9 mouse cellular contexts compared by ENCODE assay signal in the genomic region with DNA sequence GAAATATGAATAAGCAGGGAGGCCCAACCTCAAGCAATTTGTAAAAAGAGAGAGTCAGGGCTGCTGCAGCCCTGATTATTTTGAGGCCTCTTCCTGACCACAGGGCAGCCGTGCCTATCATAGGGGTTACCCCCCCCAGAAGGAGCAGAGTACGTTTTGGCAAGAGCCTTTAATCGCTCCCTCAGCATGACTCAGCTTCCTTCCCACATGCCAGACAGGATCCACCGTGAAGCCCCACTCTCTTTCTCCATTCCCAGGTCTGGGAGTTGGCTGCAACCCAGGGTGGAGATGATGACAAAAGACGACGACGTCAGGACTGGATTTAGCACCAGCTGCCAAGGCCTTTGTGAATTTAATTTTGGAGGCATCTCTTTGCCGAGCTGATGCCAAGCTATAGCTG.
DNase-seq lines count a peak whose midpoint lies in the region; ATAC-seq lines count a peak whose summit lies in the region.
"Had no signal": no experiment of that assay in that cellular context is flagged by ENCODE, and none has a peak within 500 bp of the region (broad histone marks: within the 10 kb centered on the region; RNA-seq: fewer than 3 reads in every experiment).

No protein-coding gene starts in this region.

- no peak overlapping the region for H3K9ac ChIP-seq in embryonic facial prominence, embryonic 13.5 days
- H3K9ac ChIP-seq in midbrain, embryonic 12.5 days (replicated peaks): no peak overlapping the region
- H3K9ac ChIP-seq in midbrain, embryonic 16.5 days (ENCODE audit: low read depth, low read length): no peak overlapping the region
- no peak overlapping the region for H3K9ac ChIP-seq in intestine, embryonic 15.5 days

- 27% methylated on average over 8 of the region's 8 CpGs for WGBS in embryonic facial prominence, embryonic 13.5 days
- 55% methylated on average over 8 of the region's 8 CpGs for WGBS in embryonic facial prominence, embryonic 10.5 days
- WGBS in midbrain, embryonic 12.5 days: 31% methylated on average over 8 of the region's 8 CpGs
- WGBS in midbrain, embryonic 16.5 days: 17% methylated on average over 8 of the region's 8 CpGs
- 38% methylated on average over 8 of the region's 8 CpGs for WGBS in intestine, embryonic 15.5 days

- no peaks in the 10 kb centered on the region for H3K27me3 ChIP-seq in embryonic facial prominence, embryonic 13.5 days
- H3K27me3 ChIP-seq in embryonic facial prominence, embryonic 10.5 days (replicated peaks; ENCODE audit: low read depth, poor library complexity, severe bottlenecking): no peaks in the 10 kb centered on the region
- no peaks in the 10 kb centered on the region for H3K27me3 ChIP-seq in midbrain, embryonic 12.5 days
- no peaks in the 10 kb centered on the region for H3K27me3 ChIP-seq in midbrain, embryonic 16.5 days (ENCODE audit: control insufficient read depth, insufficient read depth, low read depth, low read length)
- H3K27me3 ChIP-seq in intestine, embryonic 15.5 days (replicated peaks): no peaks in the 10 kb centered on the region

- ATAC-seq in embryonic facial prominence, embryonic 13.5 days (ENCODE audit: insufficient number of reproducible peaks, insufficient read depth, low FRiP score, low TSS enrichment, low read depth): 0 out of 2 replicates have a peak, but pooled peaks have one; percentile 35
- 0 out of 2 replicates have a peak, but pooled peaks have one; percentile 10 for ATAC-seq in midbrain, embryonic 12.5 days (ENCODE audit: low FRiP score, low read depth)
- no peak for ATAC-seq in midbrain, embryonic 16.5 days
- ATAC-seq in intestine, embryonic 15.5 days: no peak

- intact Hi-C loops in left cerebral cortex, postnatal 14 days (cut with DNase I): loop anchor here (10.0 kb wide), 1 partner anchor 434 kb away; no protein-coding TSS in a partner anchor

- no peak overlapping the region for H3K4me3 ChIP-seq in embryonic facial prominence, embryonic 13.5 days
- H3K4me3 ChIP-seq in embryonic facial prominence, embryonic 10.5 days: no peak overlapping the region
- no peak overlapping the region for H3K4me3 ChIP-seq in midbrain, embryonic 12.5 days
- no peak overlapping the region for H3K4me3 ChIP-seq in midbrain, embryonic 16.5 days (ENCODE audit: low read depth, low read length)
- H3K4me3 ChIP-seq in intestine, embryonic 15.5 days (replicated peaks): no peak overlapping the region
- H3K4me3 ChIP-seq: erythroblast, embryonic 14.5 days had no signal

- peaks cover 9% of the 10 kb centered on the region; the same call in 1 of the 2 replicates for H3K4me1 ChIP-seq in embryonic facial prominence, embryonic 13.5 days
- peaks cover 20% of the 10 kb centered on the region for H3K4me1 ChIP-seq in embryonic facial prominence, embryonic 10.5 days
- H3K4me1 ChIP-seq in midbrain, embryonic 12.5 days: peaks cover 22% of the 10 kb centered on the region
- H3K4me1 ChIP-seq in midbrain, embryonic 16.5 days (ENCODE audit: control insufficient read depth, insufficient read depth, low read length): peaks cover 13% of the 10 kb centered on the region
- 0 out of 2 replicates have a peak, but pooled peaks cover 2% of the 10 kb centered on the region for H3K4me1 ChIP-seq in intestine, embryonic 15.5 days (replicated peaks)

- no peak for DNase-seq in embryonic facial prominence, embryonic 10.5 days (ENCODE audit: low spot score)
- peak; percentile 29 to 44 for DNase-seq in heart, adult 9 months (ENCODE audit: low spot score in 2 of 2)
- DNase-seq in left cerebral cortex, postnatal 14 days (ENCODE audit: low spot score in 2 of 2): peak; percentile 68 to 76
- DNase-seq in spleen, postnatal 4 days (ENCODE audit: low spot score in 2 of 2): no peak

- no peak overlapping the region for H3K27ac ChIP-seq in embryonic facial prominence, embryonic 13.5 days
- no peak overlapping the region for H3K27ac ChIP-seq in embryonic facial prominence, embryonic 10.5 days (replicated peaks)
- H3K27ac ChIP-seq in midbrain, embryonic 12.5 days (replicated peaks): peak overlapping the region; percentile 46; the same call in 1 of the 2 replicates
- no peak overlapping the region for H3K27ac ChIP-seq in midbrain, embryonic 16.5 days (ENCODE audit: low read length)
- H3K27ac ChIP-seq in intestine, embryonic 15.5 days: no peak overlapping the region

- no peaks in the 10 kb centered on the region for H3K9me3 ChIP-seq in embryonic facial prominence, embryonic 13.5 days
- H3K9me3 ChIP-seq in embryonic facial prominence, embryonic 10.5 days: no peaks in the 10 kb centered on the region
- no peaks in the 10 kb centered on the region for H3K9me3 ChIP-seq in midbrain, embryonic 12.5 days
- no peaks in the 10 kb centered on the region for H3K9me3 ChIP-seq in midbrain, embryonic 16.5 days (replicated peaks; ENCODE audit: control insufficient read depth, low read length, poor library complexity, severe bottlenecking)
- no peaks in the 10 kb centered on the region for H3K9me3 ChIP-seq in intestine, embryonic 15.5 days

- no peaks in the 10 kb centered on the region for H3K36me3 ChIP-seq in embryonic facial prominence, embryonic 13.5 days
- no peaks in the 10 kb centered on the region for H3K36me3 ChIP-seq in embryonic facial prominence, embryonic 10.5 days (replicated peaks)
- H3K36me3 ChIP-seq in midbrain, embryonic 12.5 days: no peaks in the 10 kb centered on the region
- H3K36me3 ChIP-seq in midbrain, embryonic 16.5 days (ENCODE audit: control insufficient read depth, insufficient read depth, low read length): no peaks in the 10 kb centered on the region
- H3K36me3 ChIP-seq in intestine, embryonic 15.5 days: no peaks in the 10 kb centered on the region

- no peak overlapping the region for H3K4me2 ChIP-seq in embryonic facial prominence, embryonic 13.5 days
- no peak overlapping the region for H3K4me2 ChIP-seq in midbrain, embryonic 12.5 days (replicated peaks)
- no peak overlapping the region for H3K4me2 ChIP-seq in midbrain, embryonic 16.5 days (ENCODE audit: low read length)
- H3K4me2 ChIP-seq in intestine, embryonic 15.5 days (replicated peaks): no peak overlapping the region

Comparison
In these comparisons a context has a peak if more than half of its experiments do, and no peak if none do; other contexts are left out.
1. ATAC-seq: peak in embryonic facial prominence, embryonic 13.5 days (single experiment) and midbrain, embryonic 12.5 days (single experiment); none in midbrain, embryonic 16.5 days (single experiment) and intestine, embryonic 15.5 days (single experiment).
2. DNase-seq: peak in heart, adult 9 months (2 of 2) and left cerebral cortex, postnatal 14 days (2 of 2); none in embryonic facial prominence, embryonic 10.5 days (single experiment) and spleen, postnatal 4 days (0 of 2).